Mouse (Mus musculus) hindbrain, embryonic 16.5 days (tissue): ENCODE data around the gene Fam76a. TPM values are rescaled to one million over a fixed set of nuclear protein-coding genes. Genes with fewer than 3 reads are reported as not detected.

Experiments used
- ATAC-seq: fragments of 200-750 bp; cut with Nextera tagmentation; 2 replicates; pipeline ENCODE4 v1.8.0; 2017; ENCODE audit warnings: moderate TSS enrichment, moderate library complexity
- H3K27ac ChIP-seq: fragments of 300-500 bp; sonication (generic); 2 replicates; pipeline ENCODE4 v1.5.1; 2014; ENCODE audit warnings: low read depth, mild to moderate bottlenecking, control low read depth, low read length, moderate library complexity
- H3K27me3 ChIP-seq: fragments of 300-500 bp; sonication (generic); replicated peaks from 2 replicates; pipeline ENCODE4 v1.6.1; 2014; ENCODE audit warnings: low read length; ENCODE audit not compliant: control insufficient read depth, insufficient read depth
- H3K36me3 ChIP-seq: fragments of 300-500 bp; sonication (generic); 2 replicates; pipeline ENCODE4 v1.6.1; 2014; ENCODE audit warnings: mild to moderate bottlenecking, low read length, moderate library complexity, mixed read lengths; ENCODE audit not compliant: control insufficient read depth, insufficient read depth
- H3K4me1 ChIP-seq: fragments of 300-500 bp; sonication (generic); 2 replicates; pipeline ENCODE4 v1.6.1; 2014; ENCODE audit warnings: low read depth, low read length; ENCODE audit not compliant: control insufficient read depth, insufficient read depth
- H3K4me2 ChIP-seq: fragments of 300-500 bp; sonication (generic); 2 replicates; pipeline ENCODE4 v1.6.1; 2014; ENCODE audit warnings: mild to moderate bottlenecking, low read length, control low read depth, moderate library complexity
- H3K4me3 ChIP-seq: fragments of 300-500 bp; sonication (generic); 2 replicates; pipeline ENCODE4 v1.5.1; 2014; ENCODE audit warnings: mild to moderate bottlenecking, low read length, control low read depth, moderate library complexity
- H3K9ac ChIP-seq: fragments of 300-500 bp; sonication (generic); 2 replicates; pipeline ENCODE4 v1.6.1; 2014; ENCODE audit warnings: low read depth, mild to moderate bottlenecking, control low read depth, low read length, moderate library complexity
- H3K9me3 ChIP-seq: fragments of 300-500 bp; sonication (generic); 2 replicates; pipeline ENCODE4 v1.6.1; 2014; ENCODE audit warnings: mild to moderate bottlenecking, low read length, moderate library complexity; ENCODE audit not compliant: control insufficient read depth
- WGBS: fragments of 180-500 bp; shearing (Covaris S2); extraction: QIAGEN DNeasy Blood & Tissue Kit; methylation state at CpG from one replicate; pipeline ENCODE4 v1.1.7; 2014; 5-methylcytosine and 5-hydroxymethylcytosine counted together
- polyA plus RNA-seq: library from polyadenylated mRNA; unstranded; fragments of >200 nt; fragmentation: Nextera tagmentation; extraction: Ambion mirVana; gene quantifications from 2 replicates; pipeline ENCODE4 v1.2.1, GENCODE M21; 2015

Gene Fam76a
- polyA plus RNA-seq, 1 experiment from 2014 or later = 40.6 TPM

DNA sequence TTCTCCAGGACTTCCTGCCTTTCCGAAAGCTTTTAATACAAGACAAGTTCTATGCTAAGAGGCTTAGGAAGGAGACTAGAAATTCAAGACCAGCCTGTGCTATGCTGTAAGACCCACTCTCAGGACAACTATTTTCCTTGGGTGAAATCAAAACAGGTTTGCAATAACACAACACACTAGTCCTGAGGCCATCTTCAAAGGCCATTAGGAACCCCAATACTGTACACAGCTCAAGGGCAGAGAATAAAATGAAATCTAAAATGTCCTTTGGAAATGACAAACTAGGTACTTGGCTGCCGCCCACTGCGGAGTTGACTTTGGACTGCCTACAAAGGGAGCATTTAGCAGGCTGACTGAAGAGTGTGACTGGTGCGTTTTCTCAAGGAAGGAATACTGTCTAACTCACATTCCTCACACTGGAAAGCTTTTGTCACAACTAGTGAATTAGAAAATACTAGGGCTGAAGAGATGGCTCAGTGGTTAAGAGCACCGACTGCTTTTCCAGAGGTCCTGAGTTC is 16.5 kb downstream of the Fam76a start:
- Histone ChIP-seq H3K36me3 (peaks cover 44% of the 10 kb centered on the region), H3K9me3 (no peaks in the 10 kb centered on the region), H3K9ac (no peak overlapping the region), H3K27ac (no peak overlapping the region), H3K4me2 (no peak overlapping the region), H3K27me3 (no peaks in the 10 kb centered on the region), H3K4me3 (no peak overlapping the region), H3K4me1 (no peaks in the 10 kb centered on the region)
- 83% methylated on average over 5 of the region's 5 CpGs for WGBS
- ATAC-seq = no peak

DNA sequence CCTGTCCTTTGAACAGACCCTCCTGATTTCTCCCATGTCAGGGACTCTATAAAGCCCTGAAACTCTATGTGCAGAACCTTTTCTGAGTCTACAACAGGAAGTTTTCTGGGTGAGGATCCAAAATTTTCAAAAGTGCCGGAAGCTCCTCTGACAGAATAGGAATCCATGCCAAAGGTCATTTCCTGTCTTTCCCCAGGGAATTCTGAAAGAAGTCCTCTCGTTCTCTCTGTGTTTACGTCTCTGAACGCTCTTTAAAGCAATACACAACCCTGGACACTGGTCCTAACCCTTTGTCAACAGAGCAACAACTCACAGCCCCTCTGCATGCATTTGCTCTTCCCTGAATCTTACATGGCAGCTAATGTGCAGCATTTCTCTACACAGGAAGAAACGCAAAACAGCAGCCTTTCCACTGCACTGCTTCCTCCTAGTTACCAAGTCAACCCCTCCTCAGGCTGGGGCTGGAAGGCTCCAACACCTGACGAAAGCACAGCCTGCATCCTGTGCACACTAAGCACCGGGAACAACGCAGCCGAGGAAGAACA is 17.5 kb downstream of the Fam76a start:
- Histone ChIP-seq H3K9ac (no peak overlapping the region), H3K9me3 (no peaks in the 10 kb centered on the region), H3K27ac (no peak overlapping the region), H3K36me3 (peaks cover 45% of the 10 kb centered on the region), H3K4me3 (no peak overlapping the region), H3K4me2 (no peak overlapping the region), H3K27me3 (no peaks in the 10 kb centered on the region), H3K4me1 (no peaks in the 10 kb centered on the region)
- no peak for ATAC-seq
- 85% methylated on average over 9 of the region's 9 CpGs for WGBS

DNA sequence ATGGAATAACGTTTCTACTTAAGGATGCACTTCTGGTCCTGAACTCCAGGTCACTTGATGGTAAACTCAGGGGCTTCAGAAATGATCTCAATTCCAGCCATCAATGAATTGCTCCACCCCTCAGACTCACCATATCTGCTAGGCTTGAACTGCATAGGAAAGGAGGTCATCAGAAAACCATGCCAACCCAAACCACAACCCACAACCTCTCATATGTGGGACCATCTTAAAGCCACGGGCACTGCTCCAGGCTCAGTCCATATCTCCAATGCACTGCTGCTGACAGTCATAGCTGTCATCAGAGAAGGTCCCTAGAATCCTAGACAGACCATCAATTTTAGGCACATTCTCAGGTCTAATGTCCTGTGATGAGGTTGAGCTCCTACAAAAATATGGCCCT is 18.3 kb downstream of the Fam76a start:
- Histone ChIP-seq H3K27ac (peak overlapping the region; percentile 34; the same call in 1 of the 2 replicates), H3K9ac (no peak overlapping the region), H3K4me3 (no peak overlapping the region), H3K36me3 (peaks cover 38% of the 10 kb centered on the region), H3K27me3 (no peaks in the 10 kb centered on the region), H3K9me3 (no peaks in the 10 kb centered on the region), H3K4me2 (no peak overlapping the region), H3K4me1 (no peaks in the 10 kb centered on the region)
- 94% methylated on average over 2 of the region's 2 CpGs for WGBS
- no peak for ATAC-seq

DNA sequence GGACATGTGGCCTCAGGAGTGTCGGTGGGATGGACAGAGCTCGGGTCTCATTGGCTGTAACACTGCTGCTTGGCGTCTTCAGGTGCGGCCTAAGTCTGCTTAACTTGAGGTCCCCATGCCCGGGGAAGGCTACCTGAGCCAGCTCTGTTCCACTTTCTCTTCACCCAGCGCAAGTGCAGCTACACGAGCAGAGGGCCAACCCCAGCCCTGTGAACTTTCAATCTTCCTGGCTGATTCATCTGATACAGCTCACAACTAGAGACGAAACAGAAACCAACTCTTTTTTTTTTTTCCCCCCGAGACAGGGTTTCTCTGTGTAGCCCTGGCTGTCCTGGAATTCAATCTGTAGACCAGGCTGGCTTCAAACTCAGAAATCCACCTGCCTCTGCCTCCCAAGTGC is 24.2 kb downstream of the Fam76a start:
- no peaks in the 10 kb centered on the region for H3K27me3 ChIP-seq
- H3K9ac ChIP-seq = no peak overlapping the region
- no peak for ATAC-seq
- no peak overlapping the region for H3K27ac ChIP-seq
- peaks cover 18% of the 10 kb centered on the region for H3K36me3 ChIP-seq
- no peak overlapping the region for H3K4me3 ChIP-seq
- no peak overlapping the region for H3K4me2 ChIP-seq
- no peaks in the 10 kb centered on the region for H3K9me3 ChIP-seq
- WGBS = 88% methylated on average over 9 of the region's 9 CpGs
- peaks cover 3% of the 10 kb centered on the region for H3K4me1 ChIP-seq

DNA sequence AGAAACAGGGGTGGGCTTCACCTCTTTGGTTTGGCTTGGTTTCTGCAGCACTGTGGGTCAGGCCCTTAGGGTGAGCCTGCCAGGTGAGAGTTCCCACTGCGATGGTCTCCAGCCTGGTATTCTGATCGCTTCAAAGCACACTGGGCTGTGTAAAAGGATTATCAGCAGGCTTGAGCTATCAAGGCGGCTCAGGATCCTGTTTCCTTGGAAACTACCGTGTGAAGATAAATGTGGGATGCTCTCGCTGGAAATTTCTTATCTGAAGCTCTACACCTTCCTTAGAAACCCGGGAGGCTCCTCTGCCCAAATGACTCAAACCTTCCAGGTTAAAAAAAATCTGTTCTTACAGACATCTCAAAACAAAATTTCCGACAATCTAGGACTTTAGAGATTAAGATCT is 28.0 kb downstream of the Fam76a start:
- Histone ChIP-seq H3K27me3 (no peaks in the 10 kb centered on the region), H3K27ac (no peak overlapping the region), H3K9ac (0 out of 2 replicates have a peak overlapping the region, but pooled peaks have one; percentile 22), H3K4me3 (no peak overlapping the region), H3K4me2 (no peak overlapping the region), H3K4me1 (peaks cover 3% of the 10 kb centered on the region), H3K9me3 (no peaks in the 10 kb centered on the region), H3K36me3 (no peaks in the 10 kb centered on the region)
- no peak for ATAC-seq
- 27% methylated on average over 7 of the region's 7 CpGs for WGBS

DNA sequence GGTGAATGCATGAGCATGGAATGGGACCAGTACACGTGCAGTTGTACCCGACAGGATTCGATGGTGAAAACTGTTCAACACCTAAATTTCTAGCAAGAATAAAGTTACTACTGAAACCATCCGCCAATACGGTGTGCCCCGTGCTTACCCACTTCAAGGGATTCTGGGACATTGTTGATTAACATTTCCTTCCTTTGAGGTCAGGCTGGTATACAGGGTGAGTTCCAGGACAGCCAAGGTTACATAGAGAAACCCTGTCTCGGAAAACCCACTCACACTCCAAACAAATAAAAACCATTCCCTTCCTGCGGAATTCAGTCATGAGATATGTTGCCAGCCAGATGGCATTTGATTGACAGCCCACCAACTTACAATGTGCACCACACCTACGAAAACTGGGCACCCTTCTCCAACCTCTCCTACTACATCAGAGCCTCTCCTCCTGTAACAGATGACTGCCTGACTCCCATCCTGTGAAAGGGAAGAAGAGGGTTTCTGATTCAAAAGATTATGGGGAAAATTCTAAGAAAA is 37.4 kb downstream of the Fam76a start:
- WGBS = 13% methylated on average over 9 of the region's 9 CpGs

DNA sequence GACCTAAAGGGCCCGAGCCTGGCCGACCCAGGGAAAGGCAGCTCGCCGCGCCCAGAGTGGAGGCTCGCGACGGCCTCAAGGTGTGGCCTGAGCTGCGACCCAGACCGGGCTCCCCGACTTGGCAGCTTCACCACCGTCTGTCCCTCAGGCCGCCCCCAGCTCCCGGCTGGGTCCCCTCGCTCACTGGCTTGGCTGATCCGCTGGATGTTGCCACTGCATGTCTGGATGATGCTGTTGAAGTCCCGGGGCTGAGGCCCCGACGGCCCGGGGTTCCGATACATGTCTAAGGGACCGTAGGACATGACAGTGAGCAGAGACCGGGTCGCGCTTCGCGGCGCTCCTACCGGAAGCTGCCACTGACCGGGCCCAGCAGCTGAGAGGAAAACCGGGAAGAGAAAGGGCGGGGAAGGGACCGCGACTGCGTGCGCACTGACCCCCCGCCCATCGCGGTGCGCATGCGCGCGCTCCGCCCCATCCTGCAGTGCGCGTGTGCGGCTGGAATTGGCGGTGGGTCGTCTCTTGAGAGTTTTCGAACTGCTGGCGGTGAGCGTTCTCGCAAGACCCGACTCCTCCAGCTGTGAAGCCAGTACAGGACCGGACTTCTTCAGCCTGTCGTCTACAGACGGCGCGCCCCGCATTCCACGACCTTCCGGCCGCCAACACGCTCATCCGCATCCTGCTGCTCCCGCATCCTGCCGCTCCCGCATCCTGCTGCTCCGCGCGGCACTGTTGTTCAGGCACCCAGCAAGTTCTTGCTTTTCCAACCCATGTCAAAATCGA is 38.1 kb downstream of the Fam76a start, which contains the start of gene Stx12:
TSS of gene Stx12 (minus strand) at position 446 of the 780 bp plus-strand sequence.
- no peaks in the 10 kb centered on the region for H3K36me3 ChIP-seq
- peak within 1 kb of the TSS; percentile 91 for H3K9ac ChIP-seq
- peak within 1 kb of the TSS; percentile 100 for H3K4me3 ChIP-seq
- H3K27me3 ChIP-seq = no peaks in the 10 kb centered on the region
- no peaks in the 10 kb centered on the region for H3K9me3 ChIP-seq
- ATAC-seq = peak; percentile 97
- peak within 1 kb of the TSS; percentile 95 for H3K4me2 ChIP-seq
- H3K27ac ChIP-seq = peak within 1 kb of the TSS; percentile 76
- peaks cover 19% of the 10 kb centered on the region for H3K4me1 ChIP-seq
- WGBS = under 1% methylated on average over 71 of the region's 72 CpGs

More for the DNA sequence above, 37.4 kb downstream of the Fam76a start:
- peak overlapping the region; percentile 100 for H3K4me3 ChIP-seq
- H3K4me2 ChIP-seq = peak overlapping the region; percentile 95
- ATAC-seq = no peak
- no peaks in the 10 kb centered on the region for H3K9me3 ChIP-seq
- H3K4me1 ChIP-seq = peaks cover 19% of the 10 kb centered on the region
- peak overlapping the region; percentile 91 for H3K9ac ChIP-seq
- peak overlapping the region; percentile 76; the same call in 1 of the 2 replicates for H3K27ac ChIP-seq
- H3K36me3 ChIP-seq = no peaks in the 10 kb centered on the region
- H3K27me3 ChIP-seq = no peaks in the 10 kb centered on the region

DNA sequence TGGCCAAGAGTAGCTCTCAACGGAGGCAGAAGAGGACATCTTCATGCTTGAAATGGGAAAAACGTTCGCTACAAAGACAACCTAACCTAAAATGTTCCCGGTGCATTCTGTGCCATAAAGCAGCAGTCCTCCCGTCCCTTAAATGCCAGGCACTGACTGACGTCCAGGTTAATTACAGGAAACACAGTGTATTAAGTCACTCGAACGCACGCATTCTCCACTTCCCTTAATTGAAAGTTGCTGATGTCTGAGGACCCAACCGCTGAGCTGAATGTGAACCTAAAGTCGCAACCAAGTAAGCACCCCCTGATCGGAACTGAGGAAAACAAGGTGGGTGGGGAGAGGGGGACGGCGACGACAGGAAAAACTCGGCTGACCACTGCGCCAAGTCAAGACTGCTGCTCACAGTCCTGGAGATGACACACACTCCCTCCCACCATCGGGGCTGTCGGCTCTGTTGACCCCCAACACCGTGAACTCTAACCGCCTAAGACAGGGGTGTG is 38.7 kb downstream of the Fam76a start:
- Histone ChIP-seq H3K27ac (peak overlapping the region; percentile 76), H3K4me2 (peak overlapping the region; percentile 95), H3K36me3 (no peaks in the 10 kb centered on the region), H3K4me1 (peaks cover 19% of the 10 kb centered on the region), H3K9me3 (no peaks in the 10 kb centered on the region), H3K4me3 (peak overlapping the region; percentile 100), H3K27me3 (no peaks in the 10 kb centered on the region), H3K9ac (peak overlapping the region; percentile 91)
- 2% methylated on average over 21 of the region's 21 CpGs for WGBS
- no peak for ATAC-seq
